Mouse (Mus musculus) limb, embryonic 10.5 days (tissue): Measurements from ENCODE around the gene Nell2. TPM values are rescaled to one million over a fixed set of nuclear protein-coding genes. Genes with fewer than 3 reads are reported as not detected.

Experiments used
- DNase-seq: peaks from one replicate; pipeline ENCODE4 v3.0.0-alpha.2; 2017; ENCODE audit warnings: low spot score
- H3K27ac ChIP-seq: fragments of 300-500 bp; sonication (generic); 2 replicates; pipeline ENCODE4 v1.5.1; 2016; ENCODE audit warnings: mild to moderate bottlenecking
- H3K27me3 ChIP-seq: fragments of 300-500 bp; sonication (generic); 2 replicates; pipeline ENCODE4 v1.6.1; 2016; ENCODE audit warnings: low read depth, mild to moderate bottlenecking; ENCODE audit not compliant: poor library complexity, severe bottlenecking
- H3K36me3 ChIP-seq: fragments of 300-500 bp; sonication (generic); 2 replicates; pipeline ENCODE4 v1.6.1; 2016; ENCODE audit warnings: mild to moderate bottlenecking, moderate library complexity
- H3K4me1 ChIP-seq: fragments of 300-500 bp; sonication (generic); 2 replicates; pipeline ENCODE4 v1.6.1; 2016
- H3K4me3 ChIP-seq: fragments of 300-500 bp; sonication (generic); 2 replicates; pipeline ENCODE4 v1.5.1; 2016; ENCODE audit warnings: mild to moderate bottlenecking, moderate library complexity
- H3K9me3 ChIP-seq: fragments of 300-500 bp; sonication (generic); replicated peaks from 2 replicates; pipeline ENCODE4 v1.6.1; 2016; ENCODE audit warnings: mild to moderate bottlenecking
- WGBS: fragments of 180-500 bp; shearing (Covaris S2); methylation state at CpG from one replicate; pipeline ENCODE4 v1.1.7; 2016; 5-methylcytosine and 5-hydroxymethylcytosine counted together
- polyA plus RNA-seq: library from polyadenylated mRNA; unstranded; fragments of >200 nt; fragmentation: Nextera tagmentation; extraction: Ambion mirVana; gene quantifications from 2 replicates; pipeline ENCODE4 v1.2.1, GENCODE M21; 2016

The Nell2 gene
- polyA plus RNA-seq, 1 experiment from 2014 or later, result 4.1 TPM

- 91% methylated on average over 2 of the region's 2 CpGs for WGBS
- DNase-seq, result no peak
- Histone ChIP-seq H3K27ac (no peak overlapping the region), H3K9me3 (no peaks in the 10 kb centered on the region), H3K27me3 (no peaks in the 10 kb centered on the region), H3K36me3 (no peaks in the 10 kb centered on the region), H3K4me1 (no peaks in the 10 kb centered on the region), H3K4me3 (no peak overlapping the region)
These were observed 383.2 kb downstream of the Nell2 start for GRCm38 (mm10) chr15:95145118-95145517.

GRCm38 (mm10) chr15:95144131-95144530 is 384.2 kb downstream of the Nell2 start:
- 74% methylated on average over 2 of the region's 2 CpGs for WGBS
- Histone ChIP-seq H3K36me3 (no peaks in the 10 kb centered on the region), H3K4me3 (no peak overlapping the region)

GRCm38 (mm10) chr15:95138709-95139409 is 389.5 kb downstream of the Nell2 start:
- Histone ChIP-seq H3K4me3 (no peak overlapping the region), H3K4me1 (no peaks in the 10 kb centered on the region), H3K36me3 (no peaks in the 10 kb centered on the region), H3K27ac (no peak overlapping the region), H3K9me3 (no peaks in the 10 kb centered on the region), H3K27me3 (no peaks in the 10 kb centered on the region)
- no peak for DNase-seq
- WGBS, result 85% methylated on average over 12 of the region's 12 CpGs

More at GRCm38 (mm10) chr15:95144131-95144530, 384.2 kb downstream of the Nell2 start:
- H3K27me3 ChIP-seq, result no peaks in the 10 kb centered on the region
- H3K4me1 ChIP-seq, result no peaks in the 10 kb centered on the region
- H3K27ac ChIP-seq, result no peak overlapping the region
- no peak for DNase-seq
- H3K9me3 ChIP-seq, result no peaks in the 10 kb centered on the region

- H3K9me3 ChIP-seq, result no peaks in the 10 kb centered on the region
- H3K4me1 ChIP-seq, result no peaks in the 10 kb centered on the region
- no peaks in the 10 kb centered on the region for H3K27me3 ChIP-seq
- H3K4me3 ChIP-seq, result no peak overlapping the region
- 87% methylated on average over 10 of the region's 10 CpGs for WGBS
- no peaks in the 10 kb centered on the region for H3K36me3 ChIP-seq
- no peak overlapping the region for H3K27ac ChIP-seq
- DNase-seq, result no peak
These were observed 391.1 kb downstream of the Nell2 start for GRCm38 (mm10) chr15:95137018-95137810.

GRCm38 (mm10) chr15:95135926-95136609 is 392.3 kb downstream of the Nell2 start:
- no peaks in the 10 kb centered on the region for H3K36me3 ChIP-seq
- no peak overlapping the region for H3K27ac ChIP-seq
- no peak for DNase-seq
- 94% methylated on average over 17 of the region's 17 CpGs for WGBS
- H3K9me3 ChIP-seq, result no peaks in the 10 kb centered on the region
- no peaks in the 10 kb centered on the region for H3K4me1 ChIP-seq
- H3K27me3 ChIP-seq, result no peaks in the 10 kb centered on the region
- no peak overlapping the region for H3K4me3 ChIP-seq

GRCm38 (mm10) chr15:95131401-95131800 is 397.0 kb downstream of the Nell2 start:
- Histone ChIP-seq H3K27ac (no peak overlapping the region), H3K36me3 (no peaks in the 10 kb centered on the region), H3K9me3 (no peaks in the 10 kb centered on the region), H3K27me3 (no peaks in the 10 kb centered on the region), H3K4me1 (no peaks in the 10 kb centered on the region), H3K4me3 (no peak overlapping the region)
- no peak for DNase-seq
- WGBS, result 78% methylated on average over 4 of the region's 4 CpGs

- whole genome bisulfite sequencing, result 83% methylated on average over 4 of the region's 4 CpGs
- DNase-seq, result no peak
- no peaks in the 10 kb centered on the region for H3K27me3 ChIP-seq
- H3K4me1 ChIP-seq, result peaks cover 10% of the 10 kb centered on the region
- H3K36me3 ChIP-seq, result no peaks in the 10 kb centered on the region
- H3K9me3 ChIP-seq, result no peaks in the 10 kb centered on the region
- H3K27ac ChIP-seq, result no peak overlapping the region
- H3K4me3 ChIP-seq, result no peak overlapping the region
These were observed 419.7 kb downstream of the Nell2 start for GRCm38 (mm10) chr15:95108626-95109025.

GRCm38 (mm10) chr15:95107246-95107809 is 421.0 kb downstream of the Nell2 start:
- no peak for DNase-seq

GRCm38 (mm10) chr15:95101522-95101921 is 426.8 kb downstream of the Nell2 start:
- Histone ChIP-seq H3K4me1 (peaks cover 16% of the 10 kb centered on the region), H3K27ac (no peak overlapping the region), H3K36me3 (no peaks in the 10 kb centered on the region), H3K9me3 (no peaks in the 10 kb centered on the region), H3K27me3 (no peaks in the 10 kb centered on the region), H3K4me3 (no peak overlapping the region)
- DNase-seq, result no peak

More at GRCm38 (mm10) chr15:95107246-95107809, 421.0 kb downstream of the Nell2 start:
- no peaks in the 10 kb centered on the region for H3K27me3 ChIP-seq
- H3K36me3 ChIP-seq, result no peaks in the 10 kb centered on the region
- no peaks in the 10 kb centered on the region for H3K9me3 ChIP-seq
- H3K4me1 ChIP-seq, result peaks cover 10% of the 10 kb centered on the region
- no peak overlapping the region for H3K4me3 ChIP-seq
- no peak overlapping the region for H3K27ac ChIP-seq
- 83% methylated on average over 8 of the region's 8 CpGs for WGBS

GRCm38 (mm10) chr15:95100133-95100532 is 428.2 kb downstream of the Nell2 start:
- Histone ChIP-seq H3K36me3 (no peaks in the 10 kb centered on the region), H3K9me3 (no peaks in the 10 kb centered on the region), H3K4me3 (no peak overlapping the region), H3K27me3 (no peaks in the 10 kb centered on the region), H3K27ac (no peak overlapping the region), H3K4me1 (peaks cover 16% of the 10 kb centered on the region)
- DNase-seq, result no peak
- 94% methylated on average over 7 of the region's 7 CpGs for WGBS

- H3K36me3 ChIP-seq, result no peaks in the 10 kb centered on the region
- no peak for DNase-seq
- no peaks in the 10 kb centered on the region for H3K9me3 ChIP-seq
- H3K27me3 ChIP-seq, result no peaks in the 10 kb centered on the region
- WGBS, result 87% methylated on average over 7 of the region's 7 CpGs
- no peaks in the 10 kb centered on the region for H3K4me1 ChIP-seq
- no peak overlapping the region for H3K27ac ChIP-seq
- H3K4me3 ChIP-seq, result no peak overlapping the region
These were observed 442.4 kb downstream of the Nell2 start for GRCm38 (mm10) chr15:95085962-95086361.

GRCm38 (mm10) chr15:95081654-95082053 is 446.7 kb downstream of the Nell2 start:
- H3K4me3 ChIP-seq, result no peak overlapping the region
- no peaks in the 10 kb centered on the region for H3K36me3 ChIP-seq
- H3K27ac ChIP-seq, result no peak overlapping the region
- H3K4me1 ChIP-seq, result no peaks in the 10 kb centered on the region
- 97% methylated on average over 11 of the region's 11 CpGs for WGBS
- H3K9me3 ChIP-seq, result no peaks in the 10 kb centered on the region
- H3K27me3 ChIP-seq, result no peaks in the 10 kb centered on the region
- no peak for DNase-seq

GRCm38 (mm10) chr15:95075356-95075755 is 453.0 kb downstream of the Nell2 start:
- DNase-seq, result no peak
- Histone ChIP-seq H3K4me1 (no peaks in the 10 kb centered on the region), H3K4me3 (no peak overlapping the region), H3K27ac (no peak overlapping the region), H3K36me3 (no peaks in the 10 kb centered on the region), H3K27me3 (no peaks in the 10 kb centered on the region), H3K9me3 (no peaks in the 10 kb centered on the region)
- WGBS, result 94% methylated on average over 12 of the region's 12 CpGs
